Mouse (Mus musculus): ENCODE results near the gene Lilra6.
"Not testable (repeated sequence)": the region's sequence is repeated elsewhere in the genome, so short reads cannot be mapped to it uniquely, and the experiment has no call there.

GRCm38 (mm10) chr7:3875032-3875431 is 40.3 kb downstream of the Lilra6 start:
- TF ChIP-seq CTCF (IDR thresholded peaks at IDR 0.05 in 2 of 3, conservative IDR thresholded peaks at IDR 0.05 in 1 of 3; ENCODE audit: control insufficient read depth in 1 of 3, insufficient read depth in 1 of 3, low read depth in 2 of 3, low read length in 3 of 3, poor library complexity in 1 of 3, severe bottlenecking in 1 of 3); HCFC1 (IDR thresholded peaks at IDR 0.05; ENCODE audit: low read depth, low read length); TCF12 (IDR thresholded peaks at IDR 0.05; ENCODE audit: low read depth, low read length); JUND (IDR thresholded peaks at IDR 0.05; ENCODE audit: low read depth, low read length); KAT2A (conservative IDR thresholded peaks at IDR 0.05; ENCODE audit: low read depth, low read length): not testable (repeated sequence)

Measured in MEL (cell line).